Mouse (Mus musculus): ENCODE results near the gene Aebp2.

Aebp2 gene

DNA sequence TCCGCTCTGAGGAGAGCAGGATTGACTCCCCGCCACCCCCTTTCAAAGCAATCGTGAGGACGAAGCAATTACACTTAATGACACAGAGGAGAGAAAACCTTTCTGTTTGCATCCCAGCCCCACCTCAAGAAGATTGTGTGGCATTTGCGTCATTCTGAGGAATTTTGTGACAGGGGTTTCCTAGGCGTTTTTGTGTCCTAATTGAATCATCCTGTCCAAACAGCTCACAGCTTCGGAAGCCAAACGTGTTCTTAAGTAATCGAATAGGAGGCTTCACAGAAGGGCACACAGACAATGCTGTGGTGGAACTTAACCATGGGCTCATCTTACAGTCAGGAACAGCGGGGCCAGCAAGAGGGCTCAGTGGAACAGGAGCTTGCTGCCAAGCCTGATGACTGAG is 15.9 kb upstream of the Aebp2 start:
- DNase-seq (ENCODE audit: low read depth, low spot score), result no peak

DNA sequence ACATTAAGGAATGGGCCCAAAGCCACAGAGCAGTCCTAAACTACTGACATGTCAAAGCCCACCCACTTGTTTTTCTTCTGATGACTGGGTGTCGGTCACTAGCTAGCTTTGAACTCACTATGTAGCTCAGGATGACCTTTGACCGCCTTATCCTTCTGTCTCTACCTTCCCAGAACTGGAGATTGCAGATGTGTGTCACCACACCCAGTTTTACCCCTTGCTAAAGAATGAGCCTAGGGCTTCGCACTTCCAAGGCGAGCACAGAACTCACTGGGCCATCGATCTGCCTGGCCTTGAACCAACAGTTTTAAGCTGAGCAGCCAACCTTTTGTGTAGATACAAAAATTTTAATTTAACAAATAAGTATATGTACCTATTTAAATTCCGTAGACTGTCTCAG is 13.8 kb upstream of the Aebp2 start:
- no peak for DNase-seq (ENCODE audit: low read depth, low spot score)

- no peak for DNase-seq (ENCODE audit: low read depth, low spot score)
Observed at GRCm38 (mm10) chr6:140609533-140609932, 12.9 kb upstream of the Aebp2 start.

GRCm38 (mm10) chr6:140610117-140610516 is 12.3 kb upstream of the Aebp2 start:
- DNase-seq (ENCODE audit: low read depth, low spot score), result no peak

DNA sequence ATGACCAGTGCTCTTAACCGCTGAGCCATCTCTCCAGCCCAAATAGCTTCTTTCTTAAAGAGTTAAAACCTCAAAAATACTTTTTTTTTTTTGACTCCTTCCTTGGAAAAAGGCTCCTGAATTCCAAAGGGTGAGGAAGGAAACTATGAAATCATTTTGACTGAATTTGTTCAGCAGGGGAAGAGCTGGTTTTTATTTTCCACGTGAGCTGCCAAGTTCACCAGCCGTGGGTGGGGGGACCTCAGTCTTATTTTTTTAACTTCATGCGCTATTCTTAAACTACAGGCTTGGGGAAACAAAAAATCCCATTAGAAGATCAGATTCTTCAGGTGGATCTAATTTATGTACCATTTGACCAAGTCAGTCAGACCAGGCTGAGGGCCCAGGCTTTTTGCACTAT is 11.2 kb upstream of the Aebp2 start:
- no peak for DNase-seq (ENCODE audit: low read depth, low spot score)

GRCm38 (mm10) chr6:140611893-140612473 is 10.5 kb upstream of the Aebp2 start:
- no peak for DNase-seq (ENCODE audit: low read depth, low spot score)

DNA sequence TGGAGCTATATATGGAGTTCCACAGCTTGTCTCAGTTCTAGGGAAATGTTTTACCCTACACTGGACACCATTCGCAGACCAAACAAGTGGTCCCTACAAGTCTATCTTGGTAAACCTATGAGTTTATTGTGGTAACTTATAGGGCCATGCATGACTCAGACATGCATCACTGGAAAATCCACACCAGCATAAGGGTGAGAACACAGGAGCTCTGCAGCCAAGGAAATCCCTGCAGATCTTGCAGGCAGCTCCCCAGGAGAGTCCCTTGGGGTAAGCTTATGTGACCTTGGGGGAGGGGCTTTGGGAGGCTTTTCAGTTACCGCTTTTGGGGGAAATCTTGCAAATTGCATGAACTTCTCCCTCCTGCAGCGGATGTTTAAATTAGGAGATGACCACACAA is 8.6 kb upstream of the Aebp2 start:
- DNase-seq (ENCODE audit: low read depth, low spot score), result no peak

GRCm38 (mm10) chr6:140614711-140615110 is 7.8 kb upstream of the Aebp2 start:
- no peak for DNase-seq (ENCODE audit: low read depth, low spot score)

GRCm38 (mm10) chr6:140620531-140621349 is 1.7 kb upstream of the Aebp2 start:
- DNase-seq (ENCODE audit: low read depth, low spot score), result no peak

- DNase-seq (ENCODE audit: low read depth, low spot score), result no peak
Observed at GRCm38 (mm10) chr6:140621622-140622021, 841 bp upstream of the Aebp2 start.

DNA sequence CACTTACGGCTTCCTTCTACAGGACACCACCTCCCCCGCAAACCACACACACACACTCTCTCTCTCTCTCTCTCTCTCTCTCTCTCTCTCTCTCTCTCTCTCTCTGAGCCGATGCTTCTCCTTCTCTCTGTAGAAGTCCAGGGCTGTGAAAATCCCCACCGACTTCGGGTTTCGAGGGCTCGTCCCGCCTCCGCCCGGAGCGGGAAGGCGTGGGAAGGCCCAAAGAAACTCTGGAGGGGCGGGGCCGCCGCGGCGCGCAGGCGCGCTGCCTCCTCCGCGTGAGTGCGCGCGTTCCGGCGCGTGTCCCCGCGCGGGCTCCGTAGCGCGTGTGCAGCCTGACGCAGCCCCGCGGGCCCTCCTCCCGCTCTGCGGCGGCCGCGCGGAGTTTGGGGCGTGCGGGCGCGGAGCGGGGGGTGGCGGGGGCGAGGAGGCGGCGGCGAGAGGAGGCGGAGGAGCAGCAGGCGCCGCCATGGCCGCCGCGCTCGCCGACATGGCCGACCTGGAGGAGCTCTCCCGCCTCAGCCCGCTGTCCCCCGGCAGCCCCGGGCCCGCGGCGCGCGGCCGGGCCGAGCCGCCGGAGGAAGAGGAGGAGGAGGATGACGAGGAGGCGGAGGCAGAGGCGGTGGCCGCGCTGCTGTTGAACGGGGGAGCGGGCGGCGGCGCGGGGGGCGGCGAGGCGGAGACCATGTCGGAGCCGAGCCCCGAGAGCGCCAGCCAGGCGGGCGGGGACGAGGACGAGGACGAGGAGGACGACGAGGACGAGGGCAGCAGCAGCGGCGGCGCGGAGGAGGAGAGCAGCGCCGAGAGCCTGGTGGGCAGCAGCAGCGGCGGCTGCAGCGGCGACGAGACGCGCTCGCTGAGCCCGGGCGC is 998 bp downstream of the Aebp2 start:
- DNase-seq (ENCODE audit: low read depth, low spot score), result peak; percentile 81

GRCm38 (mm10) chr6:140624096-140625051 is 1.9 kb downstream of the Aebp2 start:
- DNase-seq (ENCODE audit: low read depth, low spot score), result no peak

- no peak for DNase-seq (ENCODE audit: low read depth, low spot score)
Observed at GRCm38 (mm10) chr6:140629176-140629859, 6.9 kb downstream of the Aebp2 start.

DNA sequence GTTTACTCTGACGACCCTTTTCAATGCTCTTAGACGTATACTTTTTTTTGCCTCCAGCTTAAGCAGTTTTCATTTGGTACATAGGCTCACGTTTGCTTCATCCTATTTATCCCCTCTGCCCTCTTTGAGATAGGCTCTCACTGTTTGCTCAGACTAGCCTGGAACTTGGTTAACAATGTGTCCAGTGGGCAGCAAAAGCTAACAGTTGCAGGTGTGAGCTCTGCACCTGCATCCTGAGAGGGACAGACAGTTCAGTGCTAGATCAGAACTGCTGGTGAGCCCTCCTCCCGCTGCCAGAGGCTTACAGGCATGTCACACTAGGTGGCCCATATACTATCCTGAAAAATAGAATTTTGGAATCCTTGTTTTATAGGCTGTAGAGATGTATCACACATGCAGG is 7.8 kb downstream of the Aebp2 start:
- DNase-seq (ENCODE audit: low read depth, low spot score), result no peak

GRCm38 (mm10) chr6:140633616-140634015 is 11.2 kb downstream of the Aebp2 start:
- no peak for DNase-seq (ENCODE audit: low read depth, low spot score)

DNA sequence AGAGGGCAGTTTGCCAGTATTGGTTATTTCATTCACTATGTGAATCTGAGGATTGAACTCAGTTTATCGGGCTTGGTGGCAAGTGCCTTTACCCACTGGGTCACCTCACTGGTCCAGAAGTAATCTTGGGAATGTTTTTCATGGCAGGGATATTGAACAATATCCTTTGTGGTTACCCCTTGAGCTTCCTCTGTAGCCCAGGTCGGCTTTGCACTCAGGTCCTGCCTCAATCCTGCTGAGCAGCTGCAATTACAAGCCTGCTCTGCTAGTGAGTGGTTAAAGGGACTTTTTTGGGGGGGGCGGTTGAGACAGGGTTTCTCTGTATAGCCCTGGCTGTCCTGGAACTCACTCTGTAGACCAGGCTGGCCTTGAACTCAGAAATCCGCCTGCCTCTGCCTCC is 13.8 kb downstream of the Aebp2 start:
- no peak for DNase-seq (ENCODE audit: low read depth, low spot score)

DNA sequence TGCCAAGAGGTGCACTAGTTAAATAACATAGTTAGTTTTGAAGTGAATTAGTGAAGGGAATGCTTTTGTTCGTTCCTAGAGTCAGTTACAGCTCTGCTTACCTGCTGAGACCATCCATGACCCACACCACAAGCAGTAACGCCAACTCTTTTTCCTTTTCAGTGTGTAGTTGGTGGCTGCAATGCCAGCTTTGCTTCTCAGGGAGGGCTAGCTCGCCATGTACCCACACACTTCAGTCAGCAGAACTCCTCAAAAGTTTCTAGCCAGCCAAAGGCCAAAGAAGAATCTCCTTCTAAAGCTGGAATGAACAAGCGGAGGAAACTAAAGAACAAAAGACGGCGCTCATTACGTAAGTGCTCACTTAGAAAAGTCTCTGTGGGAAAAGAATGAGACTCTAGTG is 19.5 kb downstream of the Aebp2 start:
- no peak for DNase-seq (ENCODE audit: low read depth, low spot score)

- no peak for DNase-seq (ENCODE audit: low read depth, low spot score)
Observed at GRCm38 (mm10) chr6:140642655-140643054, 20.2 kb downstream of the Aebp2 start.

DNA sequence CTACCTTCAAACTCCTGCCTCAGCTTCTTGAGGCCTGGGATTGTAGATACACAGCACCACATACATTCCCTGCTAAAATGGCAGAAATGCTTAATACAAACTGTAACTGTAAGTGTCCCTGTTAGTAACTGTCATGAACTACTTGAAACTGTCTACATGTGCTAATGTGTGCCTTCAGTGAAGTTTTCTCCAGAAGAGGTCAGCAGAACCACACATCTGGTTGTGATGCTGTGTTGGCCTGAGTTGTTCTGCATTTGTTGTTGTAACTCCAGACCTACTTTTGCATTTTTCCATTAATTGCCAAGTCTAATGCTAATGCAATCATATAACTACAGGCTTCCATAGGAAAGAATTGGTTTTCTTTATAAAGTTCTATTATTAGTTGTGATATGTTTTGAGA is 23.5 kb downstream of the Aebp2 start:
- DNase-seq (ENCODE audit: low read depth, low spot score), result no peak

DNA sequence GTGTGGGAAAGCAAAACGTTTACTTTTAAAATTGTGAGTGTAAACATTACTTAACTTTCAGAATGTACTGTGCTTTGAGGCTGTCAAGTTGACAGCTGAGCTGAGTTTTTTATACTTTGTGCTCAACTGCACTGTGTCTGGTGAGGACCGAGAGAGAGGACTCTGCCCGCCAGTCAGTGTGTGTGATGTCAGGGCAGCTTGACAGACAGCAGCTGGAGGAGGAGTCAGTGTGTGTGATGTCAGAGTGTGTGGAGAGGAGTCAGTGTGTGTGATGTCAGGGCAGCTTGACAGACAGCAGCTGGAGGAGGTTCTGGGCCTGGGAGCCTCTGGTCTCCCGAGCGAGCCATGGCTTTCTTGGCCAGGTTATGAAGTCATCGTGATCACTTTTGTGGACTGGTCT is 24.4 kb downstream of the Aebp2 start:
- no peak for DNase-seq (ENCODE audit: low read depth, low spot score)

DNA sequence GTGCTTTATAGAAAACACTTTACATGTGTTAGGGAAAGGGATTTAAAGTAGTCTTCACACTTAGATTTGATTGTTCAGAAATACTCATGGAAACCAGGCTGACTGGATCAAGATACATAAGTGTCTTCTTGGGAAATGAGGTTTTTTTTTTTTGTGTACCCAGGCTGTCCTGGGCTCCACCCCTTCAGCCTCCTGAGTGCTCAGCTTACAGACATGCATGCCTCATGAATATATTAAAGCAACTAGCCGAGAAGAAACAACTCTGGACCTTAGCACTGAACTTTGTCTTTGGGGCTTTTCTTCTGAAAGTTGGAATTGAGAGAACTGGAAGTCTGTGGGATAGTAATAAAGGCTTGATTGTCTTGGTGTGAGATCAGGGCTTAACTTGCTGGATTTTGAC is 27.3 kb downstream of the Aebp2 start:
- DNase-seq (ENCODE audit: low read depth, low spot score), result no peak
